Mouse (Mus musculus) neural tube, embryonic 10.5 days (tissue): Measurements from ENCODE around the gene Adamts9.
A peak's percentile ranks its signal among the peaks of the same experiment; 100 is the strongest.

ENCODE experiments used
- DNase-seq: peaks from one replicate; pipeline ENCODE4 v3.0.0-alpha.2; 2017; ENCODE audit warnings: low spot score; ENCODE audit errors: extremely low spot score

The Adamts9 gene

GRCm38 (mm10) chr6:92928261-92928660, 15.0 kb downstream of the Adamts9 start:
- no peak for DNase-seq

- no peak for DNase-seq
These were observed 18.8 kb downstream of the Adamts9 start for GRCm38 (mm10) chr6:92924536-92924935.

- DNase-seq = no peak
These were observed 21.4 kb downstream of the Adamts9 start for GRCm38 (mm10) chr6:92921843-92922242.

GRCm38 (mm10) chr6:92920938-92921689, 22.2 kb downstream of the Adamts9 start:
- no peak for DNase-seq

GRCm38 (mm10) chr6:92910611-92911010, 32.7 kb downstream of the Adamts9 start:
- DNase-seq = no peak

- DNase-seq = no peak
These were observed 33.9 kb downstream of the Adamts9 start for GRCm38 (mm10) chr6:92909361-92909760.

GRCm38 (mm10) chr6:92905922-92906321, 37.4 kb downstream of the Adamts9 start:
- DNase-seq = no peak

GRCm38 (mm10) chr6:92904491-92904890, 38.8 kb downstream of the Adamts9 start:
- DNase-seq = no peak

- no peak for DNase-seq
These were observed 39.3 kb downstream of the Adamts9 start for GRCm38 (mm10) chr6:92904037-92904436.

- DNase-seq = no peak
These were observed 51.8 kb downstream of the Adamts9 start for GRCm38 (mm10) chr6:92891535-92891934.

- no peak for DNase-seq
These were observed 60.0 kb downstream of the Adamts9 start for GRCm38 (mm10) chr6:92883131-92883900.

- DNase-seq = no peak
These were observed 60.8 kb downstream of the Adamts9 start for GRCm38 (mm10) chr6:92882446-92882845.

- DNase-seq = no peak
These were observed 63.5 kb downstream of the Adamts9 start for GRCm38 (mm10) chr6:92879700-92880265.

- no peak for DNase-seq
These were observed 64.5 kb downstream of the Adamts9 start for GRCm38 (mm10) chr6:92878771-92879170.

GRCm38 (mm10) chr6:92877236-92877635, 66.1 kb downstream of the Adamts9 start:
- DNase-seq = no peak

- DNase-seq = no peak
These were observed 67.2 kb downstream of the Adamts9 start for GRCm38 (mm10) chr6:92876121-92876520.

GRCm38 (mm10) chr6:92875340-92875739, 68.0 kb downstream of the Adamts9 start:
- no peak for DNase-seq

- no peak for DNase-seq
These were observed 68.4 kb downstream of the Adamts9 start for GRCm38 (mm10) chr6:92874854-92875253.

- DNase-seq = no peak
These were observed 70.5 kb downstream of the Adamts9 start for GRCm38 (mm10) chr6:92872766-92873165.

- no peak for DNase-seq
These were observed 71.5 kb downstream of the Adamts9 start for GRCm38 (mm10) chr6:92871813-92872212.

GRCm38 (mm10) chr6:92869582-92870219, 73.6 kb downstream of the Adamts9 start:
- peak; percentile 23 for DNase-seq

- DNase-seq = no peak
These were observed 74.2 kb downstream of the Adamts9 start, which contains the start of gene Gm15737 for GRCm38 (mm10) chr6:92869089-92869581. Gm15737 (plus strand) TSS chr6:92869357.
